ENCODE assay signal across 7 mouse cellular contexts in the genomic region with DNA sequence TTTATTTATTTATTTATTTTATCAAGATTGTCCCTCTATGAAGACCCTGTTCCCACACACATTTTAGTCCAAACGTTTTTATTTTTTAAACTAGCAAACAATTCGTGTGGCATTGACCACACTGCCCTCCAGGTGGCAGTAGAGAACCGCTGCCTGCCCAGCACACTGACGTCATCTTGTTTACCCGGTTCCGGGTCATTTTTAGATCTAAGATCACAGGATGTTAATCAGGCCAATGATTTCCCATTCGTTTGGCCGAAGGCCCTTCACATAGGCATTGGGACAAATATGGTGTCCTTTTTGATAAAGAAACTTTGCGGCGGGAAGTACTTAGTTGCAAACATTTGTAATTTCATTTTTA.
DNase-seq lines count a peak whose midpoint lies in the region; ATAC-seq lines count a peak whose summit lies in the region.

No protein-coding gene starts in this region.

- ATAC-seq in common myeloid progenitor, adult 5-6 weeks (replicated peaks; ENCODE audit: low read depth, poor library complexity, severe bottlenecking): peak; percentile 94

- DNase-seq in adrenal gland, adult (ENCODE audit: inconsistent age in 2 of 2, low spot score in 1 of 2): peak; percentile 77 to 91
- peak; percentile 32 to 53 for DNase-seq in gastrocnemius, adult 8-10 months (ENCODE audit: low spot score in 2 of 2)
- DNase-seq in hindlimb bud, embryonic 11.5 days (ENCODE audit: extremely low spot score, low read depth, low spot score): peak; percentile 52
- peak; percentile 53 to 74 for DNase-seq in left cerebral cortex, postnatal 14 days (ENCODE audit: low spot score in 2 of 2)
- peak; percentile 74 for DNase-seq in mesoderm, embryonic 11.5 days (ENCODE audit: low read depth, low spot score)
- peak; percentile 45 for DNase-seq in right cerebral cortex, postnatal 25 days

- intact Hi-C loops in left cerebral cortex, postnatal 14 days (cut with DNase I): loop anchor here (5.0 kb wide), 4 partner anchors 79 to 309 kb away; a partner anchor contains a TSS

Comparison
In these comparisons a context has a peak if more than half of its experiments do, and no peak if none do; other contexts are left out.
1. Peak in every context shown above with its lines: DNase-seq and ATAC-seq.